ENCODE assay signal across 10 mouse cellular contexts in the genomic region with DNA sequence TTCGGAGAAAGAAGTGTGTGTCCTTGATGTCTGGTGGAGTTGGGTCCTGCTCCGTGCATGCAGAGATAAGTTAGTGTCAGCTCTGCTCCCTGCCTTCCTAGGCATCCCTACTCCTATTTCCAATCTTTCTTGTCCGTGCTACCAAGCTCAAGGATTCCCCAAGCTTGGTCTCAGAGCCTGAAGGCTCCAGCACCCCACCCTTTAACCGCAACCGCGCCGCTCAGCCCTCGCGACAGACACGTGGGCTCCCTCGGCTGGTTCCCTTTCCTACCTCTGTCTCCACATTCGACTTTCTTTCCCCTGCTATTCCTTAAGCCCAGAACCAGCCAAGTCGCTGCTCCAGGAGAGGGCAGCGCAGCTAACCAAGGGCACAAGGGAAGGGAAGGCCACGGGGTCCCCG. TPM values are rescaled to one million over a fixed set of nuclear protein-coding genes. Genes with fewer than 3 reads are reported as not detected.
DNase-seq lines count a peak whose midpoint lies in the region; ATAC-seq and TF ChIP-seq lines count a peak whose summit lies in the region.
"Had no signal": no experiment of that assay in that cellular context is flagged by ENCODE, and none has a peak within 500 bp of the region (broad histone marks: within the 10 kb centered on the region; RNA-seq: fewer than 3 reads in every experiment).

No protein-coding gene starts in this region.

- H3K9ac ChIP-seq in kidney, embryonic 15.5 days, result no peak overlapping the region
- H3K9ac ChIP-seq in forebrain, embryonic 13.5 days, result no peak overlapping the region
- H3K9ac ChIP-seq in intestine, postnatal 0 days (ENCODE audit: low read depth, low read length), result peak overlapping the region; percentile 84
- no peak overlapping the region for H3K9ac ChIP-seq in midbrain, postnatal 0 days (replicated peaks; ENCODE audit: low read length, poor library complexity, severe bottlenecking)

- H3K27me3 ChIP-seq in kidney, embryonic 15.5 days, result peaks cover 99% of the 10 kb centered on the region
- H3K27me3 ChIP-seq in forebrain, embryonic 13.5 days, result peaks cover 99% of the 10 kb centered on the region
- peaks cover 38% of the 10 kb centered on the region for H3K27me3 ChIP-seq in intestine, postnatal 0 days (replicated peaks; ENCODE audit: control insufficient read depth, insufficient read depth, low read length)
- peaks cover 81% of the 10 kb centered on the region for H3K27me3 ChIP-seq in midbrain, postnatal 0 days (ENCODE audit: insufficient read depth, low read length)

- no peak for DNase-seq in kidney, adult 18-20 months
- DNase-seq in midbrain, postnatal 0 days (ENCODE audit: low spot score), result no peak
- no peak for DNase-seq in right cerebral cortex, postnatal 25 days
- DNase-seq in T-cell, adult 2 months (ENCODE audit: low spot score), result no peak
- DNase-seq: layer of hippocampus, adult 9-11 months had no signal

- no peak for TF ChIP-seq CTCF in intestine, postnatal 0 days (IDR thresholded peaks at IDR 0.05; ENCODE audit: low read depth)
- no peak for TF ChIP-seq CTCF in midbrain, postnatal 0 days (IDR thresholded peaks at IDR 0.05)

- peak overlapping the region; percentile 5; the same call in 1 of the 2 replicates for H3K27ac ChIP-seq in kidney, embryonic 15.5 days
- no peak overlapping the region for H3K27ac ChIP-seq in forebrain, embryonic 13.5 days
- peak overlapping the region; percentile 95 for H3K27ac ChIP-seq in intestine, postnatal 0 days (ENCODE audit: low read depth, low read length)
- no peak overlapping the region for H3K27ac ChIP-seq in midbrain, postnatal 0 days (ENCODE audit: low read depth, low read length)

- H3K4me3 ChIP-seq in kidney, embryonic 15.5 days (replicated peaks), result peak overlapping the region; percentile 45
- no peak overlapping the region; the same call in 1 of the 2 replicates for H3K4me3 ChIP-seq in forebrain, embryonic 13.5 days
- H3K4me3 ChIP-seq in intestine, postnatal 0 days (ENCODE audit: low read depth, low read length), result peak overlapping the region; percentile 70
- H3K4me3 ChIP-seq in midbrain, postnatal 0 days (ENCODE audit: low read depth, low read length), result peak overlapping the region; percentile 25; the same call in 1 of the 2 replicates

- no peaks in the 10 kb centered on the region for H3K36me3 ChIP-seq in kidney, embryonic 15.5 days
- no peaks in the 10 kb centered on the region for H3K36me3 ChIP-seq in forebrain, embryonic 13.5 days (ENCODE audit: poor library complexity, severe bottlenecking)
- H3K36me3 ChIP-seq in intestine, postnatal 0 days (ENCODE audit: control insufficient read depth, insufficient read depth), result peaks cover 16% of the 10 kb centered on the region; the same call in 1 of the 2 replicates
- H3K36me3 ChIP-seq in midbrain, postnatal 0 days (ENCODE audit: insufficient read depth, low read length), result no peaks in the 10 kb centered on the region

- no peaks in the 10 kb centered on the region for H3K9me3 ChIP-seq in kidney, embryonic 15.5 days (replicated peaks)
- H3K9me3 ChIP-seq in forebrain, embryonic 13.5 days (replicated peaks), result no peaks in the 10 kb centered on the region
- no peaks in the 10 kb centered on the region for H3K9me3 ChIP-seq in intestine, postnatal 0 days (ENCODE audit: control insufficient read depth)
- no peaks in the 10 kb centered on the region for H3K9me3 ChIP-seq in midbrain, postnatal 0 days (ENCODE audit: low read length)

- ATAC-seq in kidney, embryonic 15.5 days (replicated peaks; ENCODE audit: low FRiP score), result no peak
- no peak for ATAC-seq in forebrain, embryonic 13.5 days
- no peak for ATAC-seq in intestine, postnatal 0 days
- ATAC-seq in midbrain, postnatal 0 days (ENCODE audit: low FRiP score), result no peak
- ATAC-seq in granulocyte monocyte progenitor cell, adult 5-6 weeks (replicated peaks; ENCODE audit: poor library complexity, severe bottlenecking), result no peak; the same call in 1 of the 2 replicates

- H3K4me1 ChIP-seq in kidney, embryonic 15.5 days, result peaks cover 45% of the 10 kb centered on the region
- H3K4me1 ChIP-seq in forebrain, embryonic 13.5 days, result peaks cover 38% of the 10 kb centered on the region
- peaks cover 3% of the 10 kb centered on the region; the same call in 1 of the 2 replicates for H3K4me1 ChIP-seq in intestine, postnatal 0 days (replicated peaks; ENCODE audit: control insufficient read depth, insufficient read depth, low read length)
- peaks cover 19% of the 10 kb centered on the region; the same call in 1 of the 2 replicates for H3K4me1 ChIP-seq in midbrain, postnatal 0 days (ENCODE audit: insufficient read depth, low read length)

- H3K4me2 ChIP-seq in kidney, embryonic 15.5 days, result peak overlapping the region; percentile 72
- peak overlapping the region; percentile 63; the same call in 1 of the 2 replicates for H3K4me2 ChIP-seq in forebrain, embryonic 13.5 days
- H3K4me2 ChIP-seq in intestine, postnatal 0 days (replicated peaks; ENCODE audit: low read depth), result peak overlapping the region; percentile 78
- peak overlapping the region; percentile 51 for H3K4me2 ChIP-seq in midbrain, postnatal 0 days (ENCODE audit: low read depth, low read length, poor library complexity, severe bottlenecking)

- 1% methylated on average over 16 of the region's 16 CpGs for WGBS in kidney, embryonic 15.5 days
- 2% methylated on average over 16 of the region's 16 CpGs for WGBS in forebrain, embryonic 13.5 days
- under 1% methylated on average over 16 of the region's 16 CpGs for WGBS in intestine, postnatal 0 days
- WGBS in midbrain, postnatal 0 days, result 4% methylated on average over 16 of the region's 16 CpGs

RNA-seq across cellular contexts. Expression of gene Ihh, which starts 1.4 kb away (rescaled TPM):
- 2.2 and 2.9 TPM in 2 replicates for polyA plus RNA-seq in kidney, embryonic 15.5 days (2015; fragmentation: Nextera tagmentation; extraction: Ambion mirVana)
- polyA plus RNA-seq in forebrain, embryonic 13.5 days (2015; fragmentation: Nextera tagmentation; extraction: Ambion mirVana), result 0.20 and 0.21 TPM in 2 replicates
- polyA plus RNA-seq in intestine, postnatal 0 days (2015; fragmentation: Nextera tagmentation; extraction: Ambion mirVana), result 24.9 and 25.3 TPM in 2 replicates
- 0.16 and 1.2 TPM in 2 replicates for total RNA-seq in midbrain, postnatal 0 days (2014; rRNA removed)
- polyA plus RNA-seq in midbrain, postnatal 0 days (2015; fragmentation: Nextera tagmentation; extraction: Ambion mirVana), result 0.21 TPM in 2 replicates
- not detected in 2 replicates for total RNA-seq in granulocyte monocyte progenitor cell, adult 5-6 weeks (2014; fragmentation: Nextera tagmentation)
- not detected in 2 replicates for total RNA-seq in granulocyte monocyte progenitor cell, adult 5-6 weeks (2017)

RNA-seq across cellular contexts. Expression of gene Cfap65, which starts 14.7 kb away (rescaled TPM):
- 0.03 TPM in 1 of 2 replicates, not detected in the other for polyA plus RNA-seq in kidney, embryonic 15.5 days (2015; fragmentation: Nextera tagmentation; extraction: Ambion mirVana)
- polyA plus RNA-seq in forebrain, embryonic 13.5 days (2015; fragmentation: Nextera tagmentation; extraction: Ambion mirVana), result 0.56 and 0.57 TPM in 2 replicates
- 0.03 and 0.04 TPM in 2 replicates for polyA plus RNA-seq in intestine, postnatal 0 days (2015; fragmentation: Nextera tagmentation; extraction: Ambion mirVana)
- total RNA-seq in midbrain, postnatal 0 days (2014; rRNA removed), result 4.0 and 4.1 TPM in 2 replicates
- 0.94 and 1.5 TPM in 2 replicates for polyA plus RNA-seq in midbrain, postnatal 0 days (2015; fragmentation: Nextera tagmentation; extraction: Ambion mirVana)
- total RNA-seq in granulocyte monocyte progenitor cell, adult 5-6 weeks (2014; fragmentation: Nextera tagmentation), result not detected in 2 replicates
- not detected in 2 replicates for total RNA-seq in granulocyte monocyte progenitor cell, adult 5-6 weeks (2017)
- polyA plus RNA-seq: Patski had no signal

RNA-seq across cellular contexts. Expression of gene Cryba2, which starts 57.1 kb away (rescaled TPM):
- polyA plus RNA-seq in kidney, embryonic 15.5 days (2015; fragmentation: Nextera tagmentation; extraction: Ambion mirVana), result not detected in 2 replicates
- polyA plus RNA-seq in forebrain, embryonic 13.5 days (2015; fragmentation: Nextera tagmentation; extraction: Ambion mirVana), result not detected in 2 replicates
- polyA plus RNA-seq in intestine, postnatal 0 days (2015; fragmentation: Nextera tagmentation; extraction: Ambion mirVana), result 0.71 and 1.2 TPM in 2 replicates
- total RNA-seq in midbrain, postnatal 0 days (2014; rRNA removed), result not detected in 2 replicates
- 0.49 and 0.80 TPM in 2 replicates for polyA plus RNA-seq in midbrain, postnatal 0 days (2015; fragmentation: Nextera tagmentation; extraction: Ambion mirVana)
- total RNA-seq in granulocyte monocyte progenitor cell, adult 5-6 weeks (2014; fragmentation: Nextera tagmentation), result not detected in 2 replicates
- total RNA-seq in granulocyte monocyte progenitor cell, adult 5-6 weeks (2017), result not detected in 2 replicates
- polyA plus RNA-seq: Patski had no signal

Comparison
In these comparisons a context has a peak if more than half of its experiments do, and no peak if none do; other contexts are left out.
1. H3K27ac ChIP-seq: peak in kidney, embryonic 15.5 days (single experiment) and intestine, postnatal 0 days (single experiment); none in forebrain, embryonic 13.5 days (single experiment) and midbrain, postnatal 0 days (single experiment).
2. Peak in every context shown above with its lines, with median percentiles within 50 percentile points of each other: H3K4me2 ChIP-seq.